Mouse (Mus musculus) G1E (cell line): ENCODE results near the gene Sgcd. TPM values are rescaled to one million over a fixed set of nuclear protein-coding genes. Genes with fewer than 3 reads are reported as not detected.
"Not testable (repeated sequence)": the region's sequence is repeated elsewhere in the genome, so short reads cannot be mapped to it uniquely, and the experiment has no call there.

ENCODE experiments used
- ATAC-seq: 2 replicates; pipeline ENCODE4 v1.8.0; 2016; ENCODE audit warnings: mild to moderate bottlenecking; ENCODE audit not compliant: insufficient number of reproducible peaks, poor library complexity, low FRiP score, severe bottlenecking; ENCODE audit errors: extremely low read depth
- DNase-seq: peaks from one replicate; pipeline ENCODE4 v3.0.0; 2012; ENCODE audit warnings: low spot score
- H3K27me3 ChIP-seq: 2 replicates; pipeline ENCODE4 v1.6.1; 2012; ENCODE audit warnings: mild to moderate bottlenecking, low read length, inconsistent platforms; ENCODE audit not compliant: insufficient read depth
- H3K36me3 ChIP-seq: replicated peaks from 2 replicates; pipeline ENCODE3; 2012; ENCODE audit warnings: mild to moderate bottlenecking, inconsistent platforms
- H3K4me1 ChIP-seq: 2 replicates; pipeline ENCODE4 v1.6.1; 2012; ENCODE audit warnings: low read depth, low read length, inconsistent platforms, mixed read lengths; ENCODE audit not compliant: insufficient read depth
- H3K4me3 ChIP-seq: 2 replicates; pipeline ENCODE4 v1.5.1; 2012; ENCODE audit warnings: low read depth, mild to moderate bottlenecking, inconsistent platforms, low read length, moderate library complexity, mixed read lengths
- H3K9me3 ChIP-seq: replicated peaks from 2 replicates; pipeline ENCODE4 v1.6.1; 2012; ENCODE audit warnings: inconsistent platforms
- CTCF ChIP-seq: IDR thresholded peaks from 2 replicates; pipeline ENCODE4 v1.5.1; 2012; ENCODE audit warnings: low read depth, low read length, inconsistent platforms, mixed read lengths
- GATA1 ChIP-seq: IDR thresholded peaks from 2 replicates; pipeline ENCODE4 v1.6.1; 2012; ENCODE audit warnings: borderline replicate concordance, low read length, inconsistent platforms, mixed read lengths
- GATA2 ChIP-seq: IDR thresholded peaks from 2 replicates; pipeline ENCODE4 v1.6.1; 2012; ENCODE audit warnings: low read depth, low read length, inconsistent platforms, borderline replicate concordance
- POLR2AphosphoS5 ChIP-seq: IDR thresholded peaks from 2 replicates; pipeline ENCODE4 v1.6.1; 2012; ENCODE audit warnings: low read depth, low read length, inconsistent platforms; ENCODE audit not compliant: insufficient replicate concordance
- TAL1 ChIP-seq: conservative IDR thresholded peaks from 2 replicates; pipeline ENCODE4 v1.6.1; 2012; ENCODE audit warnings: low read depth, low read length, inconsistent platforms, mixed read lengths
- polyA plus RNA-seq: library from polyadenylated mRNA; stranded (reverse); fragments of >175 nt; gene quantifications from 2 replicates; pipeline ENCODE4 v1.2.3, GENCODE M21; 2012
- total RNA-seq, 2 experiments: library from RNA; stranded (forward) in 1 of 2; stranded (reverse) in 1 of 2; fragments of 200-1000 nt in 1 of 2; fragments of >200 nt in 1 of 2; fragmentation: Nextera tagmentation in 1 of 2; gene quantifications; 2 replicates each; pipeline ENCODE4 v1.2.3; 2014 to 2017

Gene Sgcd
- total and polyA plus RNA-seq, 3 experiments = 0.05 TPM; not detected in 2

GRCm38 (mm10) chr11:47524845-47525244 is 463.9 kb downstream of the Sgcd start:
- ATAC-seq (no peak), DNase-seq (no peak)
- H3K4me3 ChIP-seq = no peak overlapping the region
- H3K27me3 ChIP-seq = no peaks in the 10 kb centered on the region
- H3K9me3 ChIP-seq = peaks cover 2% of the 10 kb centered on the region; the same call in 1 of the 2 replicates
- TF ChIP-seq TAL1 = no peak
- no peak for TF ChIP-seq POLR2AphosphoS5
- TF ChIP-seq GATA1 = no peak
- TF ChIP-seq GATA2 = no peak
- TF ChIP-seq CTCF = no peak
- no peaks in the 10 kb centered on the region for H3K4me1 ChIP-seq
- no peaks in the 10 kb centered on the region for H3K36me3 ChIP-seq

DNA sequence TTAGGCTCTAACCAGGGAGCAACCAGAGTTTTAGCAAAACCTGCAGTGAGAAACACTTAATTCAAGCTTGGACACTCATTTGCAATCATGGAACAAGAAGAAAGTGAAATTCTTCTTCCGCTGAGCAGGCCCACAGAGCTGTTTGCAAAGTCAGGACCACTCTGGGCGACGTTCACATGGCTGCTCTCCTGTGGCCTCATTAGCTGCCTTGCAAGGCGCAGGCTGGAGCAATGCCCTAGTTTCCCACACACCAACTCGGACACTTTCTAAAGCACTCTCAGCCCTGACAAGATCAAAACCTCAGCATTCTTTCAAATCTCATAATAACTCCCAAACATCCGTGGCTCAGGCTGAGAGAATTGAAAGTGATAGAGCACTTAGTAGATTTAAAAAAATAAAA is 480.7 kb downstream of the Sgcd start:
- H3K36me3 ChIP-seq = no peaks in the 10 kb centered on the region
- no peak overlapping the region for H3K4me3 ChIP-seq
- H3K27me3 ChIP-seq = no peaks in the 10 kb centered on the region
- no peaks in the 10 kb centered on the region for H3K9me3 ChIP-seq
- DNase-seq (no peak), ATAC-seq (no peak)
- TF ChIP-seq CTCF (no peak), POLR2AphosphoS5 (no peak), GATA2 (no peak), GATA1 (no peak), TAL1 (no peak)
- no peaks in the 10 kb centered on the region for H3K4me1 ChIP-seq

GRCm38 (mm10) chr11:47503236-47503635 is 485.5 kb downstream of the Sgcd start:
- not testable (repeated sequence) for H3K9me3 ChIP-seq, H3K4me3 ChIP-seq, H3K36me3 ChIP-seq, H3K27me3 ChIP-seq, DNase-seq, H3K4me1 ChIP-seq, ATAC-seq

DNA sequence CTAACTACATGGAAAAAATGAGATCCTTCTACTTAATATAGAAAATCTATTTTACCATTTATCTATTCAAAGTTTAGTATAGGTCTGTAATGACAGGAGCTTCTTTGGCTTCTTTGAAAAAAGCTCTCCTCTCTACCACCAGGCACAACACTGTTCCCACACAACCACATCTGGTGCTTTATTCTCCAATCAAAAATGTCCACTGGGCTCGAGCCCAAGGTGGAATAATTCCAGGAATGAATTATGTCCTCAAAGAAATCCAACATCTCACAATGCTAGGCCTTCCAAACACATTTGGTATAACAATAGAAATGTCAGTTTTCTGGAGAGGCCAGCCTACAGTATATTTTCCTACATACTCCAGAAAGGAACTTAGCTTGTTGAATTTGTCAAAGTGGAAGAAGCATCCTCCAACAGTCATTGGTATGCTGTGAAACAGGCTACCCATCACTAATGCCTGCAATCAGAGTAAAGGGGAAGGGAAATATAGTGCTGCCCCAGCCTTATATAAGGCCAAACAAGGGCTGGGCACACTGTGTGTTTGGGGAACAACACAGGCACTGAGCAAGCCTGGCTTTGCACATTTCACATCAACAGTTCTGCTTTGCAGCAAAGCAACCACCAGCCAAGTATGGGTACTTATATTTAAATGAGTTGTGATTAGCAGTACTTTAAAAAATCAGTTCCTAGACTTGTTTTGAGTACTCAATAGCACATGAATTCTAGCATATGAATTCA is 515.1 kb downstream of the Sgcd start:
- Histone ChIP-seq H3K9me3 (no peaks in the 10 kb centered on the region), H3K4me3 (no peak overlapping the region), H3K27me3 (no peaks in the 10 kb centered on the region), H3K36me3 (no peaks in the 10 kb centered on the region), H3K4me1 (no peaks in the 10 kb centered on the region)
- no peak for TF ChIP-seq POLR2AphosphoS5
- TF ChIP-seq CTCF = no peak
- TF ChIP-seq GATA1 = no peak
- TF ChIP-seq TAL1 = no peak
- TF ChIP-seq GATA2 = no peak
- no peak for ATAC-seq
- no peak for DNase-seq

DNA sequence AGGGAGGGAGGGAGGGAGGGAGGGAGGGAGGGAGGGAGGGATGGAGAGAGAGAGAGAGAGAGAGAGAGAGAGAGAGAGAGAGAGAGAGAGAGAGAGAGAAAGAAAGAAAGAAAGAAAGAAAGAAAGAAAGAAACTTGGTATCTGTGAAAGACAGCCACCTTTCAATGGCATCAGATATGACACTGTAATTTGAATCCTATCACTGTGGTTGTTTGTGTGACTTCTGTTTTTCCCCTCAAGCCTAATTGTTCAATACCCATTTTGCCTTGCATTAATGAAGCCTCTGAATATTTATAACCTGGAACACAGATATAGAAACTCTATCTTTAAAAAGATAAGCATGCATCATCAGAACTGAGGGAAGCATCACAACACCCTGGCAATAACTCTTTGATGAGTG is 528.1 kb downstream of the Sgcd start:
- ATAC-seq, H3K9me3 ChIP-seq, DNase-seq: not testable (repeated sequence)

GRCm38 (mm10) chr11:47460149-47460548 is 528.6 kb downstream of the Sgcd start:
- Histone ChIP-seq H3K4me3 (no peak overlapping the region), H3K4me1 (no peaks in the 10 kb centered on the region), H3K36me3 (no peaks in the 10 kb centered on the region), H3K9me3 (no peaks in the 10 kb centered on the region), H3K27me3 (no peaks in the 10 kb centered on the region)
- DNase-seq (no peak), ATAC-seq (no peak)
- TF ChIP-seq GATA2 (no peak), GATA1 (no peak), POLR2AphosphoS5 (no peak), TAL1 (no peak), CTCF (no peak)

More for the DNA sequence above, 528.1 kb downstream of the Sgcd start:
- not testable (repeated sequence) for H3K27me3 ChIP-seq, H3K4me1 ChIP-seq, H3K4me3 ChIP-seq, H3K36me3 ChIP-seq

- DNase-seq (no peak), ATAC-seq (no peak)
- no peaks in the 10 kb centered on the region for H3K4me1 ChIP-seq
- no peak overlapping the region for H3K4me3 ChIP-seq
- no peaks in the 10 kb centered on the region for H3K36me3 ChIP-seq
- no peaks in the 10 kb centered on the region for H3K9me3 ChIP-seq
- H3K27me3 ChIP-seq = no peaks in the 10 kb centered on the region
- TF ChIP-seq CTCF = no peak
- TF ChIP-seq POLR2AphosphoS5 = no peak
- no peak for TF ChIP-seq GATA2
- TF ChIP-seq GATA1 = no peak
- TF ChIP-seq TAL1 = no peak
These were observed 529.6 kb downstream of the Sgcd start for GRCm38 (mm10) chr11:47459214-47459613.
